Mouse (Mus musculus): Measurements from ENCODE around the gene Unc93b1. TPM values are rescaled to one million over a fixed set of nuclear protein-coding genes. Genes with fewer than 3 reads are reported as not detected.
"Not testable (repeated sequence)": the region's sequence is repeated elsewhere in the genome, so short reads cannot be mapped to it uniquely, and the experiment has no call there.

Gene Unc93b1
- total RNA-seq, 2 experiments from 2014 or later, result 162 to 220 TPM

- ATAC-seq (replicated peaks; ENCODE audit: poor library complexity, severe bottlenecking), result not testable (repeated sequence)
These were observed 39.6 kb downstream of the Unc93b1 start for GRCm38 (mm10) chr19:3974608-3975007.

- no peak for ATAC-seq (replicated peaks; ENCODE audit: poor library complexity, severe bottlenecking)
These were observed 40.9 kb downstream of the Unc93b1 start for GRCm38 (mm10) chr19:3975866-3976265.

GRCm38 (mm10) chr19:3980309-3980708 is 45.3 kb downstream of the Unc93b1 start:
- ATAC-seq (replicated peaks; ENCODE audit: poor library complexity, severe bottlenecking), result peak; percentile 59

- no peak for ATAC-seq (replicated peaks; ENCODE audit: poor library complexity, severe bottlenecking)
These were observed 45.9 kb downstream of the Unc93b1 start for GRCm38 (mm10) chr19:3980917-3981316.

GRCm38 (mm10) chr19:3983527-3984200 is 48.7 kb downstream of the Unc93b1 start:
- no peak for ATAC-seq (replicated peaks; ENCODE audit: poor library complexity, severe bottlenecking)

- no peak for ATAC-seq (replicated peaks; ENCODE audit: poor library complexity, severe bottlenecking)
These were observed 50.3 kb downstream of the Unc93b1 start for GRCm38 (mm10) chr19:3985261-3985681.

GRCm38 (mm10) chr19:3986334-3986733 is 51.3 kb downstream of the Unc93b1 start, which contains the start of gene Acy3:
Acy3 (plus strand) TSS chr19:3986570.
- peak; percentile 42 for ATAC-seq (replicated peaks; ENCODE audit: poor library complexity, severe bottlenecking)

- no peak for ATAC-seq (replicated peaks; ENCODE audit: poor library complexity, severe bottlenecking)
These were observed 53.1 kb downstream of the Unc93b1 start for GRCm38 (mm10) chr19:3988066-3988465.

- no peak for ATAC-seq (replicated peaks; ENCODE audit: poor library complexity, severe bottlenecking)
These were observed 53.8 kb downstream of the Unc93b1 start for GRCm38 (mm10) chr19:3988750-3989149.

GRCm38 (mm10) chr19:3990804-3991203 is 55.8 kb downstream of the Unc93b1 start:
- no peak for ATAC-seq (replicated peaks; ENCODE audit: poor library complexity, severe bottlenecking)

- ATAC-seq (replicated peaks; ENCODE audit: poor library complexity, severe bottlenecking), result no peak
These were observed 56.6 kb downstream of the Unc93b1 start for GRCm38 (mm10) chr19:3991562-3991961.

GRCm38 (mm10) chr19:3991966-3992365 is 57.0 kb downstream of the Unc93b1 start:
- ATAC-seq (replicated peaks; ENCODE audit: poor library complexity, severe bottlenecking), result no peak

- no peak for ATAC-seq (replicated peaks; ENCODE audit: poor library complexity, severe bottlenecking)
These were observed 57.4 kb downstream of the Unc93b1 start, which contains the start of gene Tbx10 for GRCm38 (mm10) chr19:3992416-3992815. Tbx10 (plus strand) TSS chr19:3992752.

- no peak for ATAC-seq (replicated peaks; ENCODE audit: poor library complexity, severe bottlenecking)
These were observed 59.9 kb downstream of the Unc93b1 start for GRCm38 (mm10) chr19:3994932-3995331.

GRCm38 (mm10) chr19:3995505-3995904 is 60.5 kb downstream of the Unc93b1 start:
- no peak for ATAC-seq (replicated peaks; ENCODE audit: poor library complexity, severe bottlenecking)

GRCm38 (mm10) chr19:3996106-3996505 is 61.1 kb downstream of the Unc93b1 start:
- no peak for ATAC-seq (replicated peaks; ENCODE audit: poor library complexity, severe bottlenecking)

GRCm38 (mm10) chr19:3996747-3997146 is 61.8 kb downstream of the Unc93b1 start:
- no peak for ATAC-seq (replicated peaks; ENCODE audit: poor library complexity, severe bottlenecking)

GRCm38 (mm10) chr19:3997231-3997630 is 62.2 kb downstream of the Unc93b1 start:
- no peak for ATAC-seq (replicated peaks; ENCODE audit: poor library complexity, severe bottlenecking)

- ATAC-seq (replicated peaks; ENCODE audit: poor library complexity, severe bottlenecking), result no peak
These were observed 63.3 kb downstream of the Unc93b1 start for GRCm38 (mm10) chr19:3998335-3998734.
